In genomic region chr10:65342513-65342912, GRCm38 (mm10) we compare ENCODE assay signal across 12 mouse cellular contexts.
"Had no signal": no experiment of that assay in that cellular context is flagged by ENCODE, and none has a peak within 500 bp of the region (broad histone marks: within the 10 kb centered on the region; RNA-seq: fewer than 3 reads in every experiment).

No protein-coding gene starts in this region.

- H3K27ac ChIP-seq: limb, embryonic 13.5 days; liver, embryonic 14.5 days; macrophage; midbrain, embryonic 12.5 days had no signal

- H3K4me1 ChIP-seq: limb, embryonic 13.5 days; midbrain, embryonic 12.5 days had no signal

- H3K27me3 ChIP-seq: limb, embryonic 13.5 days; midbrain, embryonic 12.5 days had no signal

- H3K4me3 ChIP-seq: limb, embryonic 13.5 days; midbrain, embryonic 12.5 days had no signal

- H3K9me3 ChIP-seq: limb, embryonic 13.5 days; midbrain, embryonic 12.5 days had no signal

- H3K9ac ChIP-seq: limb, embryonic 13.5 days; liver, embryonic 14.5 days; midbrain, embryonic 12.5 days had no signal

- H3K4me2 ChIP-seq: limb, embryonic 13.5 days; midbrain, embryonic 12.5 days had no signal

- DNase-seq: kidney, adult 9 months; kidney, postnatal 10 days; layer of hippocampus, postnatal 36 days; left cerebral cortex, postnatal 4 days; lung, adult 2 months; lung, postnatal 14 days; right cerebral cortex, postnatal 14 days; thymus, postnatal 4 days had no signal

- H3K36me3 ChIP-seq: limb, embryonic 13.5 days; midbrain, embryonic 12.5 days had no signal
